Comparison of ENCODE assay signal across 28 mouse cellular contexts in genomic region chr9:56263055-56263454, GRCm38 (mm10).
DNase-seq lines count a peak whose midpoint lies in the region; ATAC-seq and TF ChIP-seq lines count a peak whose summit lies in the region.
"Had no signal": no experiment of that assay in that cellular context is flagged by ENCODE, and none has a peak within 500 bp of the region (broad histone marks: within the 10 kb centered on the region; RNA-seq: fewer than 3 reads in every experiment).

No protein-coding gene starts in this region.

- DNase-seq in MEL (ENCODE audit: low read depth, low spot score) = peak; percentile 22
- DNase-seq in c-Kit-positive CD71-positive TER-119-positive erythroid progenitor cells, embryonic 14.5 days (ENCODE audit: low spot score) = peak; percentile 17
- no peak for DNase-seq in urinary bladder, adult 18-20 months (ENCODE audit: low spot score in 2 of 2)
- DNase-seq in heart, adult 9 months (ENCODE audit: low spot score in 2 of 2) = no peak
- DNase-seq: adrenal gland, postnatal 14 days; cerebellum, adult 9-10 months; gastrocnemius, adult 2 months; gastrocnemius, postnatal 36 days; heart, adult 2 months; kidney, adult 2 months; kidney, postnatal 36 days; layer of hippocampus, postnatal 36 days; left cerebral cortex, postnatal 4 days; lung, adult 18-20 months; lung, postnatal 4 days; midbrain, embryonic 14.5 days; retina, postnatal 1 day; right cerebral cortex, postnatal 14 days had no signal

- H3K27ac ChIP-seq in intestine, embryonic 15.5 days = no peak overlapping the region
- H3K27ac ChIP-seq in intestine, postnatal 0 days (ENCODE audit: low read depth, low read length) = no peak overlapping the region
- H3K27ac ChIP-seq in MEL (ENCODE audit: control insufficient read depth, low read depth, low read length) = no peak overlapping the region
- H3K27ac ChIP-seq: embryonic facial prominence, embryonic 13.5 days; neural tube, embryonic 15.5 days; stomach, embryonic 15.5 days had no signal

- H3K79me2 ChIP-seq in MEL (ENCODE audit: control insufficient read depth, insufficient read depth, low read length, poor library complexity) = no peaks in the 10 kb centered on the region

- peak; percentile 84 for ATAC-seq in intestine, embryonic 15.5 days
- ATAC-seq in intestine, postnatal 0 days = no peak
- peak; percentile 50; the same call in 1 of the 2 replicates for ATAC-seq in megakaryocyte-erythroid progenitor cell, adult 5-6 weeks (replicated peaks; ENCODE audit: low FRiP score, low TSS enrichment, poor library complexity, severe bottlenecking)
- ATAC-seq: forebrain, embryonic 16.5 days; lung, postnatal 0 days; Patski had no signal

- TF ChIP-seq CTCF in intestine, postnatal 0 days (IDR thresholded peaks at IDR 0.05; ENCODE audit: low read depth) = no peak
- no peak for TF ChIP-seq CTCF in MEL (IDR thresholded peaks at IDR 0.05 in 2 of 3, conservative IDR thresholded peaks at IDR 0.05 in 1 of 3; ENCODE audit: control insufficient read depth in 1 of 3, insufficient read depth in 1 of 3, low read depth in 2 of 3, low read length in 3 of 3, poor library complexity in 1 of 3, severe bottlenecking in 1 of 3)

- H3K4me3 ChIP-seq in intestine, embryonic 15.5 days (replicated peaks) = no peak overlapping the region
- H3K4me3 ChIP-seq in intestine, postnatal 0 days (ENCODE audit: low read depth, low read length) = no peak overlapping the region
- no peak overlapping the region for H3K4me3 ChIP-seq in MEL (ENCODE audit: control insufficient read depth in 1 of 2, insufficient read depth in 1 of 2, low read depth in 2 of 2, low read length in 2 of 2)
- H3K4me3 ChIP-seq: embryonic facial prominence, embryonic 13.5 days; erythroblast, embryonic 14.5 days; gastrocnemius, adult 2 months; heart, adult 2 months; neural tube, embryonic 15.5 days; stomach, embryonic 15.5 days had no signal

- TF ChIP-seq POLR2A in MEL (IDR thresholded peaks at IDR 0.05; ENCODE audit: control insufficient read depth in 1 of 2, insufficient read depth in 1 of 2, low read depth in 1 of 2, low read length in 2 of 2, poor library complexity in 1 of 2) = no peak

- H3K36me3 ChIP-seq in intestine, embryonic 15.5 days = peaks cover 4% of the 10 kb centered on the region
- 0 out of 2 replicates have a peak, but pooled peaks cover 5% of the 10 kb centered on the region for H3K36me3 ChIP-seq in intestine, postnatal 0 days (ENCODE audit: control insufficient read depth, insufficient read depth)
- peaks cover 0 to 21% of the 10 kb centered on the region in 2 experiments; a peak in 2 of 4 replicates for H3K36me3 ChIP-seq in MEL (ENCODE audit: control insufficient read depth in 1 of 2, insufficient read depth in 2 of 2, low read length in 2 of 2)
- H3K36me3 ChIP-seq: neural tube, embryonic 15.5 days had no signal

- no peak overlapping the region for H3K4me2 ChIP-seq in intestine, embryonic 15.5 days (replicated peaks)
- H3K4me2 ChIP-seq in intestine, postnatal 0 days (replicated peaks; ENCODE audit: low read depth) = no peak overlapping the region
- H3K4me2 ChIP-seq: embryonic facial prominence, embryonic 13.5 days; neural tube, embryonic 15.5 days; stomach, embryonic 15.5 days had no signal

- H3K9ac ChIP-seq in intestine, embryonic 15.5 days = no peak overlapping the region
- H3K9ac ChIP-seq in intestine, postnatal 0 days (ENCODE audit: low read depth, low read length) = no peak overlapping the region
- no peak overlapping the region for H3K9ac ChIP-seq in MEL (ENCODE audit: control insufficient read depth, low read depth, low read length, poor library complexity, severe bottlenecking)
- H3K9ac ChIP-seq: embryonic facial prominence, embryonic 13.5 days; neural tube, embryonic 15.5 days; stomach, embryonic 15.5 days had no signal

- WGBS in intestine, embryonic 15.5 days = 72% methylated on average over 1 of the region's 1 CpGs
- 38% methylated on average over 1 of the region's 1 CpGs for whole genome bisulfite sequencing in intestine, postnatal 0 days

- H3K9me3 ChIP-seq in intestine, embryonic 15.5 days = peaks cover 5% of the 10 kb centered on the region
- H3K9me3 ChIP-seq in intestine, postnatal 0 days (ENCODE audit: control insufficient read depth) = peaks cover 5% of the 10 kb centered on the region
- H3K9me3 ChIP-seq in MEL (replicated peaks; ENCODE audit: insufficient read depth, low read length) = no peaks in the 10 kb centered on the region

- no peak for TF ChIP-seq RAD21 in MEL (IDR thresholded peaks at IDR 0.05; ENCODE audit: low read depth, low read length)

- H3K27me3 ChIP-seq in intestine, embryonic 15.5 days (replicated peaks) = no peaks in the 10 kb centered on the region
- no peaks in the 10 kb centered on the region for H3K27me3 ChIP-seq in intestine, postnatal 0 days (replicated peaks; ENCODE audit: control insufficient read depth, insufficient read depth, low read length)
- no peaks in the 10 kb centered on the region for H3K27me3 ChIP-seq in MEL (ENCODE audit: control insufficient read depth in 1 of 2, insufficient read depth in 2 of 2, low read length in 2 of 2)
- H3K27me3 ChIP-seq: embryonic facial prominence, embryonic 13.5 days; neural tube, embryonic 15.5 days; Patski; stomach, embryonic 15.5 days had no signal

- no peak; a peak in 1 of 4 replicates for TF ChIP-seq EP300 in MEL (IDR thresholded peaks at IDR 0.05; ENCODE audit: low read depth in 1 of 2, low read length in 2 of 2)

- H3K4me1 ChIP-seq in intestine, embryonic 15.5 days (replicated peaks) = 0 out of 2 replicates have a peak, but pooled peaks cover 3% of the 10 kb centered on the region
- H3K4me1 ChIP-seq in intestine, postnatal 0 days (replicated peaks; ENCODE audit: control insufficient read depth, insufficient read depth, low read length) = no peaks in the 10 kb centered on the region
- H3K4me1 ChIP-seq in MEL (ENCODE audit: control insufficient read depth in 1 of 2, insufficient read depth in 2 of 2, low read length in 2 of 2) = peaks cover 11% of the 10 kb centered on the region in 2 experiments
- H3K4me1 ChIP-seq: embryonic facial prominence, embryonic 13.5 days had no signal

TF ChIP-seq in MEL, 35 proteins besides CTCF, POLR2A, EP300 and RAD21:
- TF ChIP-seq MEF2A (IDR thresholded peaks at IDR 0.05; ENCODE audit: extremely low read depth, insufficient replicate concordance, low read depth, low read length, poor library complexity, severe bottlenecking) (no peak), GATA1 (IDR thresholded peaks at IDR 0.05; ENCODE audit: low read depth, low read length) (0 out of 2 replicates have a peak, but pooled peaks have one; percentile 40), USF1 (IDR thresholded peaks at IDR 0.05; ENCODE audit: low read depth, low read length) (no peak), GABPA (IDR thresholded peaks at IDR 0.05; ENCODE audit: low read depth, low read length) (no peak), CHD1 (IDR thresholded peaks at IDR 0.05; ENCODE audit: low read depth, low read length) (no peak)

Comparison
In these comparisons a context has a peak if more than half of its experiments do, and no peak if none do; other contexts are left out.
1. DNase-seq: peak in MEL (single experiment) and c-Kit-positive CD71-positive TER-119-positive erythroid progenitor cells, embryonic 14.5 days (single experiment); none in urinary bladder, adult 18-20 months (0 of 2) and heart, adult 9 months (0 of 2).